Comparison of ENCODE assay signal across 24 mouse cellular contexts in the genomic region with DNA sequence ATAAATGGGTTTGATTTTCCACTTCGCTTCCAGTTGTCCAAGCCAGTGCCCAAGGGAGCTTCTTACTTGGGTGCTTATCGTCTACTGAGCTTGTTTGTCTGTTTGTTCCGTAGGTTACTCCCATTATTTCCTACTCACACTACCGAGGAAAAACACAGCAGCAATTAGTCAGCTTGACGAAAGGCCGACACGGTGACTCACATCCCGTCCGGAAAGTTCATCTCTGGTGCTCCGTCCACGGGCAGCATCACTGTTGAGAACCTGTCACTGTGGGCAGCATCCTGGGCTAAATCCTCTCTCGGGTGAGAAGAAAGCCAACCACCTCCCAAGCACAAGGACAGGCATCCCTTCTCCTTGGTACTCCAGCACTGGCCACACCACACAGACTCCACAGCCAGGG. TPM values are rescaled to one million over a fixed set of nuclear protein-coding genes. Genes with fewer than 3 reads are reported as not detected.
DNase-seq lines count a peak whose midpoint lies in the region; ATAC-seq lines count a peak whose summit lies in the region.
"Had no signal": no experiment of that assay in that cellular context is flagged by ENCODE, and none has a peak within 500 bp of the region (broad histone marks: within the 10 kb centered on the region; RNA-seq: fewer than 3 reads in every experiment).

No protein-coding gene starts in this region.

- no peaks in the 10 kb centered on the region for H3K36me3 ChIP-seq in kidney, embryonic 14.5 days (ENCODE audit: control insufficient read depth, insufficient read depth, low read length)
- H3K36me3 ChIP-seq in liver, embryonic 12.5 days = no peaks in the 10 kb centered on the region
- H3K36me3 ChIP-seq: embryonic facial prominence, embryonic 12.5 days; forebrain, embryonic 12.5 days; heart, embryonic 13.5 days; hindbrain, embryonic 12.5 days; limb, embryonic 10.5 days; midbrain, embryonic 15.5 days; neural tube, embryonic 13.5 days had no signal

- no peaks in the 10 kb centered on the region for H3K9me3 ChIP-seq in kidney, embryonic 14.5 days (ENCODE audit: control insufficient read depth, low read length)
- H3K9me3 ChIP-seq in liver, embryonic 12.5 days (replicated peaks) = no peaks in the 10 kb centered on the region
- H3K9me3 ChIP-seq: embryonic facial prominence, embryonic 12.5 days; forebrain, embryonic 12.5 days; heart, embryonic 13.5 days; hindbrain, embryonic 12.5 days; limb, embryonic 10.5 days; midbrain, embryonic 15.5 days; neural tube, embryonic 13.5 days had no signal

- no peak overlapping the region for H3K4me3 ChIP-seq in kidney, embryonic 14.5 days (ENCODE audit: low read length)
- H3K4me3 ChIP-seq in liver, embryonic 12.5 days = no peak overlapping the region
- H3K4me3 ChIP-seq: embryonic facial prominence, embryonic 12.5 days; forebrain, embryonic 12.5 days; heart, adult 2 months; heart, embryonic 13.5 days; hindbrain, embryonic 12.5 days; layer of hippocampus, adult 2 months; limb, embryonic 10.5 days; midbrain, embryonic 15.5 days; neural tube, embryonic 13.5 days had no signal

- H3K9ac ChIP-seq in kidney, embryonic 14.5 days (ENCODE audit: low read depth, low read length) = no peak overlapping the region
- no peak overlapping the region for H3K9ac ChIP-seq in liver, embryonic 12.5 days
- H3K9ac ChIP-seq: embryonic facial prominence, embryonic 12.5 days; forebrain, embryonic 12.5 days; heart, embryonic 13.5 days; hindbrain, embryonic 12.5 days; midbrain, embryonic 15.5 days; neural tube, embryonic 13.5 days had no signal

- H3K27me3 ChIP-seq in kidney, embryonic 14.5 days (ENCODE audit: control insufficient read depth, insufficient read depth, low read length) = no peaks in the 10 kb centered on the region
- H3K27me3 ChIP-seq in liver, embryonic 12.5 days (replicated peaks) = 0 out of 2 replicates have a peak, but pooled peaks cover 3% of the 10 kb centered on the region
- H3K27me3 ChIP-seq: embryonic facial prominence, embryonic 12.5 days; forebrain, embryonic 12.5 days; heart, embryonic 13.5 days; hindbrain, embryonic 12.5 days; midbrain, embryonic 15.5 days; neural tube, embryonic 13.5 days had no signal

- H3K27ac ChIP-seq in kidney, embryonic 14.5 days (ENCODE audit: low read depth, low read length) = no peak overlapping the region
- no peak overlapping the region for H3K27ac ChIP-seq in liver, embryonic 12.5 days
- H3K27ac ChIP-seq: embryonic facial prominence, embryonic 12.5 days; forebrain, embryonic 12.5 days; heart, adult 2 months; heart, embryonic 13.5 days; hindbrain, embryonic 12.5 days; layer of hippocampus, adult 2 months; limb, embryonic 10.5 days; macrophage; midbrain, embryonic 15.5 days; neural tube, embryonic 13.5 days had no signal

- no peak for ATAC-seq in kidney, embryonic 14.5 days (ENCODE audit: low FRiP score, low TSS enrichment)
- no peak for ATAC-seq in liver, embryonic 12.5 days
- ATAC-seq: intestine, postnatal 0 days; lung, postnatal 0 days; midbrain, embryonic 15.5 days had no signal

- H3K4me2 ChIP-seq in kidney, embryonic 14.5 days (replicated peaks; ENCODE audit: low read depth, low read length) = no peak overlapping the region
- no peak overlapping the region for H3K4me2 ChIP-seq in liver, embryonic 12.5 days
- H3K4me2 ChIP-seq: embryonic facial prominence, embryonic 12.5 days; forebrain, embryonic 12.5 days; heart, embryonic 13.5 days; hindbrain, embryonic 12.5 days; midbrain, embryonic 15.5 days; neural tube, embryonic 13.5 days had no signal

- 81% methylated on average over 12 of the region's 12 CpGs for WGBS in kidney, embryonic 14.5 days
- 63% methylated on average over 12 of the region's 12 CpGs for WGBS in liver, embryonic 12.5 days (ENCODE audit: insufficient replicate concordance)

- no peaks in the 10 kb centered on the region for H3K4me1 ChIP-seq in kidney, embryonic 14.5 days (ENCODE audit: control insufficient read depth, insufficient read depth, low read length)
- H3K4me1 ChIP-seq in liver, embryonic 12.5 days = peaks cover 7% of the 10 kb centered on the region
- H3K4me1 ChIP-seq: embryonic facial prominence, embryonic 12.5 days; forebrain, embryonic 12.5 days; heart, embryonic 13.5 days; hindbrain, embryonic 12.5 days; limb, embryonic 10.5 days; midbrain, embryonic 15.5 days; neural tube, embryonic 13.5 days had no signal

- DNase-seq in kidney, adult 18-20 months = peak; percentile 23
- peak; percentile 82 for DNase-seq in 3T3-L1 (ENCODE audit: low read depth, low spot score)
- DNase-seq in adrenal gland, adult 8-10 months = peak; percentile 8
- peak; percentile 37 to 46 for DNase-seq in kidney, postnatal 36 days
- no peak for DNase-seq in ovary, postnatal 10 days (ENCODE audit: low spot score)
- DNase-seq: cerebellum, postnatal 10 days; gastrocnemius, postnatal 36 days; heart, adult 2 months; liver; right cerebral cortex, adult 18-20 months; right cerebral cortex, postnatal 4 days had no signal

RNA-seq across cellular contexts. Expression of a gene that starts 17.6 kb away (rescaled TPM):
- 19.3 and 24.5 TPM in 2 replicates for polyA plus RNA-seq in kidney, embryonic 14.5 days (2014; fragmentation: Nextera tagmentation; extraction: Ambion mirVana)
- 10 to 100 TPM in 1 of 4 experiments, 1 to 10 TPM in 3; 7.7 to 11.0 (median 9.6) TPM for total RNA-seq in adrenal gland, adult 8-10 months (2022)
- polyA plus RNA-seq in liver, embryonic 12.5 days (2016; fragmentation: Nextera tagmentation; extraction: Ambion mirVana) = 19.4 and 21.2 TPM in 2 replicates

RNA-seq across cellular contexts. Expression of a gene that starts 23.8 kb away (rescaled TPM):
- 22.3 and 31.8 TPM in 2 replicates for polyA plus RNA-seq in kidney, embryonic 14.5 days (2014; fragmentation: Nextera tagmentation; extraction: Ambion mirVana)
- 10 to 100 TPM; 53.7 to 67.7 (median 58.6) TPM for total RNA-seq in adrenal gland, adult 8-10 months (2022)
- 14.4 and 14.5 TPM in 2 replicates for polyA plus RNA-seq in liver, embryonic 12.5 days (2016; fragmentation: Nextera tagmentation; extraction: Ambion mirVana)
